Mouse (Mus musculus): Measurements from ENCODE around the gene Tsen34. TPM values are rescaled to one million over a fixed set of nuclear protein-coding genes. Genes with fewer than 3 reads are reported as not detected.

Gene Tsen34
- 59.0 and 60.3 TPM in 2 replicates for polyA plus RNA-seq (2016; fragmentation: Nextera tagmentation; extraction: Ambion mirVana)

DNA sequence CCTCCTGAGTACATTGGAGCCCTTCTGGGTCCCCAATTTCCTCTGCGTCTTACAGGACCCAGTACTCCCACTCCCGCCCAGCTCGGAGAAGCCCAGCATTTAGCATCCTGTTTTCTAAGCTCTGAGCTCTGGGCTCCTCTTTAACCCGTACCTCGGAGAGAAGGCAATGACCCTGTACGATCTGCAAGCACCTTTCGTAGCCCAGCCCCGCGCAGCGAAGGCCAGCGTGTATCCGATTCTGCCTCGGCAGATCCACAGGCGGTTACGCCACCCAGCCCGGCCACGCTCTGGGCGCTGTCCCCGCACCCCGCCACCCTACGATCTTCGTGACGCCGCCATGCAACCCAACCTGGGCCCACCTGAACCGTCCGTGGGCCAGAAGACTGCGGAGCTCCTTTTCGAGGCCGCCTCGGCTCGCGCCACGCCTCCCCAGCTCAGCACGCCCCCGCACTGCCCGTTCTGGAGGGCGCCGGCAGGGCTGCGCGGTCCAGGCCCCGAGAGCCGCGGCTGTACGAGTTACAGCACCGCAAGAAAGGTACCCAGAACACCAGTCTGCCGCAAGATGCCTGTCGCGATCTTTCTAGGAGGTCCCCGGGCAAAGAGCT lies at the start of gene Tsen34:
Gene Tsen34 (plus strand): TSS at position 482 of the 605 bp plus-strand sequence.
- Histone ChIP-seq H3K27me3 (replicated peaks) (no peaks in the 10 kb centered on the region), H3K36me3 (peaks cover 28% of the 10 kb centered on the region), H3K9ac (peak within 1 kb of the TSS; percentile 82), H3K4me2 (peak within 1 kb of the TSS; percentile 96), H3K27ac (peak within 1 kb of the TSS; percentile 87), H3K4me1 (peaks cover 39% of the 10 kb centered on the region), H3K4me3 (peak within 1 kb of the TSS; percentile 71), H3K9me3 (replicated peaks) (no peaks in the 10 kb centered on the region)
- under 1% methylated on average over 49 of the region's 49 CpGs for WGBS (ENCODE audit: insufficient replicate concordance)
- ATAC-seq: no peak; the same call in 1 of the 2 replicates

DNA sequence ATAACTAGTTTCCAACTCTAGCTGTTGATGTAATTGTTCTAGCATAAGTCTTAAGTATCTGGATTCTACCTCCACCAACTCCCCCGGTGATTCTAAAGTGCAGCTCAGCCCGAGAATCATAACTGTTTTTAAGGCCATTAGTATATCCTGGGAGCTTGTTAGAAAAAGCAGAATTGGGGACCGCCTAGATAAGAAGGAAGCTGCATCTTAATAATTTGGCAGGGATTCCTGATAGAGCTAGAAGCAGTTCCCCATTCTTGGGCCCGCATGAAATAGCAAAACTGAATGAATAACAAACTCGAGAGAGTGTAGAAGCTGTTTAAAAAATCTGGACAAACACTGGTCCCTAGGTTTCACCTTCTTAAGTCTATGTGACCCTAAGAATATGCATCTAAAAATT lies 49.3 kb upstream of the Tsen34 start:
- H3K9ac ChIP-seq: no peak overlapping the region
- H3K4me3 ChIP-seq: no peak overlapping the region
- H3K36me3 ChIP-seq: peaks cover 60% of the 10 kb centered on the region
- 38% methylated on average over 5 of the region's 5 CpGs for WGBS (ENCODE audit: insufficient replicate concordance)
- no peak for ATAC-seq
- H3K27me3 ChIP-seq (replicated peaks): no peaks in the 10 kb centered on the region
- H3K4me2 ChIP-seq: peak overlapping the region; percentile 76
- H3K4me1 ChIP-seq: peaks cover 38% of the 10 kb centered on the region
- no peak overlapping the region for H3K27ac ChIP-seq
- no peaks in the 10 kb centered on the region for H3K9me3 ChIP-seq (replicated peaks)

DNA sequence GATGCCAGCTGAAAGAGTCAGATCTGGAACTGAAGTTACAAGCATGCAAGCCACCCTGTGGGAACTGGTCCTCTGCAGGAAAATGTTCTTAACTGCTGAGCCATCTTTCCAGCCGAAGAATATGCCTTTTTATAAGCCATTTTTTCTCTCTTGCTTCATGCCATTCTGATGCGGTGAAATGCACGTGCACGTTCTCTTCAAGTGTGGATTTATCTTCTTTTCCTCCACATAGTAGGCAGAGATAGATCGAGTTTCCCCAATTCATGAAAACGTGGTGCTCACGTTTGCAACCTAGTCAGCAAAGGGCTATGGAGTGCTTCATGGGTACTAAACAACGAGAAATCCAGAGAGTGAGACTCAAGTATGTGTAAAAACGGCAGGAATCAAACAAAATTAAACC lies 48.8 kb upstream of the Tsen34 start:
- WGBS (ENCODE audit: insufficient replicate concordance): 12% methylated on average over 9 of the region's 9 CpGs
- Histone ChIP-seq H3K9ac (no peak overlapping the region), H3K36me3 (peaks cover 60% of the 10 kb centered on the region), H3K9me3 (replicated peaks) (no peaks in the 10 kb centered on the region), H3K4me3 (peak overlapping the region; percentile 97), H3K4me2 (peak overlapping the region; percentile 76), H3K27ac (peak overlapping the region; percentile 91), H3K4me1 (peaks cover 43% of the 10 kb centered on the region), H3K27me3 (replicated peaks) (no peaks in the 10 kb centered on the region)
- no peak for ATAC-seq

DNA sequence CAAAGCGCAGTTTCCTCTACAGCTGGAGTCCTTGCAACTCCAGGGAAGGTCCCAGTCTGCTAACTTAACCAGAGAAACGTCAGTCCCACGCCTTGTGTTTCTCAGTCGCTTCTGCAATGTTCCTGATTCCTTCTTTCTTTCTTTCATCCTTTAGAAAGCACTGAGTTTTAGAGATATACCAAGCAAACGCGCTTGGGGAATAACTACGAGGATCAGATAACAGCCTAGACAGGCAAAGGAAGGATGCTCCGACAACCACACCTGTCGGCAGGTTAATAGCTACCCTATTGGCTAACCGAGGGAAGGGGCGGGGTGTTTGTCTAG lies 48.4 kb upstream of the Tsen34 start:
- peak overlapping the region; percentile 97 for H3K4me3 ChIP-seq
- H3K4me2 ChIP-seq: peak overlapping the region; percentile 76
- H3K9me3 ChIP-seq (replicated peaks): no peaks in the 10 kb centered on the region
- ATAC-seq: no peak
- H3K4me1 ChIP-seq: peaks cover 47% of the 10 kb centered on the region
- H3K27me3 ChIP-seq (replicated peaks): no peaks in the 10 kb centered on the region
- H3K27ac ChIP-seq: peak overlapping the region; percentile 91
- peaks cover 59% of the 10 kb centered on the region for H3K36me3 ChIP-seq
- WGBS (ENCODE audit: insufficient replicate concordance): 2% methylated on average over 11 of the region's 11 CpGs
- peak overlapping the region; percentile 42; the same call in 1 of the 2 replicates for H3K9ac ChIP-seq

DNA sequence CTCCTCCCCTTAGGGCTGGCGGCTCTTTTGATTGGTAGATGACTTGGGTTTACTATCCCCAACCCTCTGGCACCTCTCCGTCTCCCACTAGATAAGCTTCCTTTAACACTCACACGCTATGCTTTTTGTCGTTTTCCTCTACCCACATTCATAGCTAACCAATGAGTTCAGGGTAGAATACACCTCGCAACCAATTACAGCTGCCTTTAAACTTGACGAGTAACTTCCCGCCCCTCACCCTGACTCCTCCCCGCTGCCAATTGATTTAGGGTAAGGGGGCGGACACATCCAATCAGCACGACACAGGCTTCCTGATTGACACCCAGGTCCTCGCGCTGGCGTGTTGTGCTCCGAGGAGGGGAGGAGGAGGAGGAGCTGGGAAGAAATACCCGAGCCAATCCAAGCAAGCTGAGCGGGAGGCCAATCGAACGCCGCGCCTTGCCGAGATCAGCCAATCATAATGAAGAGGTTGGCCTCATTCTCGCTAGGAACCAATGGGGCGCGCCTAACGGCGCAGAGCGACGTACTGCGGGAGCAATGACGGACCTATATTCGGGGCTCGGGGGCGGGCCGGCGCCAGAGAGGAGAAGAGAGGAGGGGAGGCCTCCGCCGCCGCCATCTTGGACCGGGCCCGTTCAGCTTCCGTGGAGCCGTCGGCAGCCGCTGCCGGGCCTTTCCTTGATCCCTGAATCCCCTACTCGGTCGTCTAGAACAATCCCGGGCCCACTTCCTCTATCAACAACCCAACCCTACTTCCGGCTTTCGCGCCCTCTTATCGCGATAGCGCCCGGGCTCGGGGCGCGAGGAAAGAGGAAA lies 47.8 kb upstream of the Tsen34 start, which contains the start of gene Cnot3:
Gene Cnot3 (plus strand): TSS at position 597 of the 816 bp plus-strand sequence.
- peak within 1 kb of the TSS; percentile 99 for H3K9ac ChIP-seq
- ATAC-seq: peak; percentile 96
- H3K36me3 ChIP-seq: peaks cover 57% of the 10 kb centered on the region
- peak within 1 kb of the TSS; percentile 84 for H3K4me2 ChIP-seq
- H3K9me3 ChIP-seq (replicated peaks): no peaks in the 10 kb centered on the region
- no peaks in the 10 kb centered on the region for H3K27me3 ChIP-seq (replicated peaks)
- H3K27ac ChIP-seq: peak within 1 kb of the TSS; percentile 91
- peaks cover 50% of the 10 kb centered on the region for H3K4me1 ChIP-seq
- H3K4me3 ChIP-seq: peak within 1 kb of the TSS; percentile 97
- WGBS (ENCODE audit: insufficient replicate concordance): under 1% methylated on average over 51 of the region's 58 CpGs

DNA sequence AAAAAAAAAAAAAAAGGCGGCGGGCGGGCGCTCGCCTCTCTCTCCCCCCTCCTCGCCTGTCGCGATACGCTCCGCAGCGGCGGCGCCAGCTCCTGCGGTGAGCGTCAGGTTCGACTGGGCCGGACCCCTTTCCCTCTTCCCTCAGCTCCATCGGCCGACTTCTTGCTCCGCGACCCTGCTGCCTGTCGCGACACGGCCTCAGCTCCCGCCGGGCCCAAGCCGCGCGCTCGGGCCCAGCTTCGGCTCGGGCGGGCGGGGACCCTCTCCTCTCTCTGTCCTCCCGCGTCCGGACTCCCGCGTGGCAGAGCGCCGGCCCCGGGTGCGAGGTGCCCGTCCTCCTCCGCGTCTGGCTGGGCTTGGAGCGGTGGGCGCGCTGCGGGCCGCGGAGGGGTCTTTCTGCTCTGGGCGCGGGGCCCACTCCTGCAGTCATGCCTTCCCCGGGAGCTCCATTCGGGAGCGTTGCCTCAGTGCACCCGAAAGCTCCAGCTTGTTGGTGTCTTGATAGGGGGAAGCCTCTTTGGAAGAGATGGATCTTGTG lies 47.1 kb upstream of the Tsen34 start:
- Histone ChIP-seq H3K36me3 (peaks cover 57% of the 10 kb centered on the region), H3K4me3 (peak overlapping the region; percentile 97), H3K27me3 (replicated peaks) (no peaks in the 10 kb centered on the region), H3K4me2 (peak overlapping the region; percentile 84), H3K9me3 (replicated peaks) (no peaks in the 10 kb centered on the region), H3K27ac (peak overlapping the region; percentile 90), H3K4me1 (peaks cover 50% of the 10 kb centered on the region), H3K9ac (peak overlapping the region; percentile 99)
- under 1% methylated on average over 54 of the region's 58 CpGs for WGBS (ENCODE audit: insufficient replicate concordance)
- no peak for ATAC-seq

DNA sequence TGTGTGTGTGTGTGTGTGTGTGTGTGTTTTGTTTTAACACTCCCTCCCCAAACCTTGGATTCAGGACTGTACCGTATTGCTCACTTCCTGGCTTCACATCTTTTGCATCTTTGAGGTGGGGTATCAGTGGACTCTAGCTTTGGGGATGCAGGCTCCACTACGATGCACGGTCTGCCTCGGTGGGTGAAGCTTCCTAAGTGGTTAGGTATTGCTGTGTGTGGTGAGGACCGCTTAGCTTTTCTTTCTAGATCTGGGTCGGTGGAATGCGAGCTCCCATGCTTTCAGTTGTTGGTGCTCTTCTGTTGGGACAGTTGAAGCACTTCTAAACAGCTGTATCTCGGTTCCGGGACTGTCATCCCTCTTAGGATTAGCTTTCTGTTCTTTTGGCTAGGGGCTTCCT lies 46.5 kb upstream of the Tsen34 start:
- no peak for ATAC-seq
- Histone ChIP-seq H3K9me3 (replicated peaks) (no peaks in the 10 kb centered on the region), H3K27me3 (replicated peaks) (no peaks in the 10 kb centered on the region), H3K27ac (peak overlapping the region; percentile 90), H3K4me3 (peak overlapping the region; percentile 97), H3K4me2 (peak overlapping the region; percentile 84), H3K4me1 (peaks cover 50% of the 10 kb centered on the region), H3K36me3 (peaks cover 57% of the 10 kb centered on the region), H3K9ac (peak overlapping the region; percentile 99)
- 12% methylated on average over 9 of the region's 9 CpGs for WGBS (ENCODE audit: insufficient replicate concordance)

DNA sequence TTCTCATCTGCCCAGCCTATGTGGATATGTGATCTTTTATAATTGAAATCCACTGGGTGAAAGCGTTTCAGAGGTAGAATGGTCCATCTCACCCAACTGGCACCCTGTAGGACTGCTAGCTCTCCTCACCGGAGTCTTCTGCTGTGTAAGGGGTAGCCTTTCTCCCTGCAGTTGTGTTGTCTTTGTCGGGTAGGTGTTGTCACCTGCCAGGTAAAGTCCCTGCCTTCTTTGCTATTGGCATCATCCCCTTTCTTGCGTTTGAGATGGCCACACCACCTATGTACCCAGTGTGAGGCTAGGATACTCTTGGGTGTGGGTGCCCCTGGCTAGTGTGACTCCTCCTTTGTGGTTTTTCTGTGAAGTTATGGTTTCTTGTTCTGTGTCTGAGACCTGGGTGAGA lies 46.0 kb upstream of the Tsen34 start:
- peaks cover 50% of the 10 kb centered on the region for H3K4me1 ChIP-seq
- peak overlapping the region; percentile 84 for H3K4me2 ChIP-seq
- no peak for ATAC-seq
- H3K36me3 ChIP-seq: peaks cover 57% of the 10 kb centered on the region
- peak overlapping the region; percentile 99 for H3K9ac ChIP-seq
- no peaks in the 10 kb centered on the region for H3K9me3 ChIP-seq (replicated peaks)
- H3K4me3 ChIP-seq: peak overlapping the region; percentile 97
- no peaks in the 10 kb centered on the region for H3K27me3 ChIP-seq (replicated peaks)
- 52% methylated on average over 4 of the region's 4 CpGs for WGBS (ENCODE audit: insufficient replicate concordance)
- H3K27ac ChIP-seq: peak overlapping the region; percentile 90; the same call in 1 of the 2 replicates

DNA sequence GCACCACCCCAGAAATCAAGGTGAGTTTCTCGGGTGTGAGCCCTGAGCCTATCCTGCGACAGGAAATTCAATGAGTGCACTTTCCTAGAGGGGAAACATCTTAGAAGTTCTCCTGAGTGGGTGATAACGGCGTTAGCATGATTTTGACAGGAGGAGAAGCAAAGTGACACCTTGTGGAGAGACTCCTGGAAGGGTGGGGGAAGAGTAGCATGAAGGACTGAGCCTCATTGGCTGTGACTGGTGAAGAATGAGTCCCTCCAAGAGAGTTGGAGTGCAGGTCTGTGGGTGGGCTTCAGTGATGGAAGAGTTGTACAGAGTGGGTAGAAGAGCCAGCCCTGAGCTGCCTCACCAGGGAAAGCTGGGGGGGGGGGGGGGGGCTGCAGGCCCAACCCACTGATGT lies 35.7 kb upstream of the Tsen34 start:
- Histone ChIP-seq H3K9ac (no peak overlapping the region), H3K9me3 (replicated peaks) (no peaks in the 10 kb centered on the region), H3K4me2 (no peak overlapping the region), H3K27ac (no peak overlapping the region), H3K36me3 (peaks cover 100% of the 10 kb centered on the region), H3K27me3 (replicated peaks) (no peaks in the 10 kb centered on the region), H3K4me3 (no peak overlapping the region), H3K4me1 (0 out of 2 replicates have a peak, but pooled peaks cover 3% of the 10 kb centered on the region)
- ATAC-seq: no peak
- WGBS (ENCODE audit: insufficient replicate concordance): 83% methylated on average over 4 of the region's 4 CpGs

DNA sequence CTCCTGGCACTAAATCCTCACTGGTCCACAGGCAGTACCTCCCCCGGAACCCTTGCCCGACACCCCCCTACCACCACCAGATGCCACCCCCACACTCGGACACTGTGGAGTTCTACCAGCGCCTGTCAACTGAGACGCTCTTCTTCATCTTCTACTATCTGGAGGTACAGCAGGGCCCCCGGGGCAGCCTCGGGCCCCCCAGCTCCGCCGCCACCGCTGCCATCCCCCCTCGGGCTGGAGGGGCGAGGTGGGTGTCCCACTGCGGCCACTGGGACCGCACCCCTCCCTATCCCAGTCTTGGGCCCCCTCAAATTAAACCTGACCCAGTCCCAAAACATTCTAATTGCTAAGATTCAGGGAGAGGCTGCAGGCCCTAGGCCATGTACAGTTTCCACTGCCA lies 34.1 kb upstream of the Tsen34 start:
- peaks cover 13% of the 10 kb centered on the region for H3K4me1 ChIP-seq
- WGBS (ENCODE audit: insufficient replicate concordance): 85% methylated on average over 14 of the region's 14 CpGs

DNA sequence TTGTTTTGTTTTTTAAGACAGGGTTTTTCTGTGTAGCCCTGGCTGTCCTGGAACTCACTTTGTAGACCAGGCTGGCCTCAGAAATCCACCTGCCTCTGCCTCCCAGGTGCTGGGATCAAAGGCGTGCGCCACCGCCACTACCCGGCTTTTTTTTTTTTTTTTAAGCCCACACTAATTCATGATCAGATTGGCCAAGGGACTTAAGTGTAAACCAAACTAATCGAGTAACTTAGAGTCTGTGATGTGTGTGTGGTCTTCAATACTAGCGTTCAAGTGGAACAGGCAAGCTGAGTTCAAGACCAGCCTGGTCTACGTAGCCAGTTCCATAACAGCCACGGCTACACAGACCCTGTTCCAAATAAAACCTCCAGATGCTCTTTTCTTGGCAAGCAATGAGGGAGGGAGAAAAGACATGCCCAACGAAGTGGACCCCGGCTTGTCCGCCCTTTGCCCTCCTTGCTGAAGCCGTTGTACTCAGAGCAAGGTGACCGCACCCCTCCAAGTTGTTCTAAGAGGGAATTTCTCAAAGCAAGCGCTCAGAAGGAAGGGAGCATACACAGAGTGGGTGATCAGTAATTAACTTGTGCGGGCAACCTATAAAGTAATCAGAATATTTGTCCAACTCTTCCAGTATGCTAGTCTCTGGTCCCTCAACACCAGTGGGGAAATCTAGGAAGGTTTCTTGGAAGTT lies 28.0 kb upstream of the Tsen34 start:
- peak overlapping the region; percentile 78 for H3K4me3 ChIP-seq
- no peaks in the 10 kb centered on the region for H3K27me3 ChIP-seq (replicated peaks)
- H3K27ac ChIP-seq: peak overlapping the region; percentile 93
- peaks cover 43% of the 10 kb centered on the region for H3K4me1 ChIP-seq
- ATAC-seq: peak; percentile 36; the same call in 1 of the 2 replicates
- peaks cover 40% of the 10 kb centered on the region for H3K36me3 ChIP-seq
- peak overlapping the region; percentile 91 for H3K4me2 ChIP-seq
- WGBS (ENCODE audit: insufficient replicate concordance): 19% methylated on average over 15 of the region's 15 CpGs
- no peaks in the 10 kb centered on the region for H3K9me3 ChIP-seq (replicated peaks)
- peak overlapping the region; percentile 84 for H3K9ac ChIP-seq

More for the DNA sequence above, 34.1 kb upstream of the Tsen34 start:
- Histone ChIP-seq H3K9ac (no peak overlapping the region), H3K9me3 (replicated peaks) (no peaks in the 10 kb centered on the region), H3K4me3 (no peak overlapping the region), H3K4me2 (no peak overlapping the region), H3K27me3 (replicated peaks) (no peaks in the 10 kb centered on the region), H3K36me3 (peaks cover 100% of the 10 kb centered on the region), H3K27ac (no peak overlapping the region)
- no peak for ATAC-seq

Measured in liver, embryonic 12.5 days (tissue).